Mouse (Mus musculus): ENCODE results near the gene Fbxo3. TPM values are rescaled to one million over a fixed set of nuclear protein-coding genes. Genes with fewer than 3 reads are reported as not detected.
"Not testable (repeated sequence)": the region's sequence is repeated elsewhere in the genome, so short reads cannot be mapped to it uniquely, and the experiment has no call there.

The Fbxo3 gene
- 54.0 and 56.6 TPM in 2 replicates for polyA plus RNA-seq (2014; fragmentation: Nextera tagmentation; extraction: Ambion mirVana)

DNA sequence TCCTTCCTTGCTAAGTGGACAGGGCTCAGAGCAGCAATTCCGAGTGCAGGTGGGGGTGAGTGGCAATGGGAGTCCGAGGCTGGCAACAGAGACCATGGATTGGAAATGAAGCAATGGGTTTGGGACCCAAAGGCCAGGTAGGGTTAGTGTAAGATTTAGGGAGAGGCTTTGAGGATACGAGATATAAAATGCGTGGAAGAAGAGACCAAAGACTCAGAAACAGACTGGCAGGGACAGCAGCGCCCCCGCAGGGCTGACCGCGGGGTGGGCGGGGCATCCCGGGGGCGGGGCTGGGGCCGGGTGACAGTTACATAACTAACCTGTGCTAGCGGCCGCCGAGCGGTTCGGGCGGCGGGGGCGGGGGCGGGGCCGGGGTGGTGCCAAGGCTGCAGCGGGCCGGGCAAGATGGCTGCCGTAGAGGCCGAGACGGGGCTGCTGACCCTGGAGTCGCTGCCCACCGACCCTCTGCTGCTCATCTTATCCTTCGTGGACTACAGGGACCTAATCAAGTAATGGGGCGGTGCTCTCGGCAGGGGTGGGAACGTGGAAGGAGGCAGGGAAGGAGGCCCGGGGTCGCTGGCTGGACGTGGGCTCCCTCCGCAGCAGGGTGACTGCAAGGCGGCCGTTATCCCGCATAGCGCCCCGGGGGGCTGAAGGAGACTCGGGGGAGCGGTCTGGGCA is at the start of gene Fbxo3:
Gene Fbxo3 (plus strand): TSS at position 264 of the 681 bp plus-strand sequence.
- under 1% methylated on average over 30 of the region's 44 CpGs for WGBS
- no peaks in the 10 kb centered on the region for H3K9me3 ChIP-seq (ENCODE audit: low read depth, low read length)
- DNase-seq, result peak; percentile 85
- H3K4me3 ChIP-seq (ENCODE audit: low read depth, low read length), result peak within 1 kb of the TSS; percentile 95
- peak within 1 kb of the TSS; percentile 68 for H3K27ac ChIP-seq (ENCODE audit: low read depth)
- no peaks in the 10 kb centered on the region for H3K27me3 ChIP-seq (ENCODE audit: insufficient read depth, low read length)
- H3K4me1 ChIP-seq (ENCODE audit: insufficient read depth), result 0 out of 2 replicates have a peak, but pooled peaks cover 2% of the 10 kb centered on the region
- peak; percentile 97 for ATAC-seq (ENCODE audit: insufficient read depth)
- peak within 1 kb of the TSS; percentile 89 for H3K9ac ChIP-seq
- H3K36me3 ChIP-seq (ENCODE audit: insufficient read depth), result no peaks in the 10 kb centered on the region
- TF ChIP-seq CTCF (IDR thresholded peaks at IDR 0.05; ENCODE audit: low read depth), result peak; percentile 41
- peak within 1 kb of the TSS; percentile 77 for H3K4me2 ChIP-seq

DNA sequence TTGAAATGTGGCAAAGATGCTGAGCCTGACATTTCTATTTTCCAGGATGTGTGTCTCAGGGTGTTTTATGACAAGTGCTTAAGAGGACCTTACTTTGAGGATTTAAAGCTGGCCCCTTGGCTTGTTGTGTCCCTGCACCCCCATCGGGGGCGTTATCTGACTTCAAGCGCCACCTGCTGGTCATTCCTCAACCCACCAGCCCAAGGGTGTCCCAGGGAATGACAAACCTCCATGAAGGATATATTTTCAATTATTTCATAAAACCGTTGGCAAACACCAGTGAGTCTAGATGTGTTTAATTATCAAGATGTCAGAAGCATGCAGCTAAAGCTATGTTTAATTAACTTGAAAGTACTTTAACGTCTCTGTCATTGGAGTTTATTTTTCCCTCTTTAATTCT is 45.3 kb upstream of the Fbxo3 start:
- no peak overlapping the region for H3K9ac ChIP-seq
- WGBS, result 4% methylated on average over 5 of the region's 5 CpGs
- H3K27ac ChIP-seq (ENCODE audit: low read depth), result no peak overlapping the region
- H3K4me1 ChIP-seq (ENCODE audit: insufficient read depth), result no peaks in the 10 kb centered on the region
- TF ChIP-seq CTCF (IDR thresholded peaks at IDR 0.05; ENCODE audit: low read depth), result peak; percentile 91
- peaks cover 4% of the 10 kb centered on the region; the same call in 1 of the 2 replicates for H3K36me3 ChIP-seq (ENCODE audit: insufficient read depth)
- peak; percentile 80 for ATAC-seq (ENCODE audit: insufficient read depth)
- no peaks in the 10 kb centered on the region for H3K27me3 ChIP-seq (ENCODE audit: insufficient read depth, low read length)
- no peak overlapping the region for H3K4me3 ChIP-seq (ENCODE audit: low read depth, low read length)
- no peak overlapping the region for H3K4me2 ChIP-seq
- no peaks in the 10 kb centered on the region for H3K9me3 ChIP-seq (ENCODE audit: low read depth, low read length)
- DNase-seq, result peak; percentile 90

DNA sequence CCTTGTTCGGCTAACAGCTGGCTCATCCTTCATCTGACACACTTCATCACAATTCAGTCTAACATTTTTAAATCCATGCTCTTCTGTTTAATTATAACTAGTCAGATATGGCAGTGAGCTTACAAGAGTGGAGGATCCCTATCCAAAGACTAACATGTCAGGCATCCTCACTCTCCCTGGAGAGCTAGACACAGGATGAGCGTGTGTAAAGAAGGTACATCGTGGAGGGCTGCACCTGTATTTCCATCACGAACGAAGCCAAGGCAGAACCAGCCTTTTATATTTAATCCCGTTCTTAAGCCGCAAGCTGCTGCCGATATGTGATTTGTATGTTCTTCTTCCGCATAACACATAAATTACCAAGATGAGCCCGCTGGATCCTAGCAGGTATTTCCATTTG is 44.4 kb upstream of the Fbxo3 start:
- Histone ChIP-seq H3K9me3 (ENCODE audit: low read depth, low read length) (no peaks in the 10 kb centered on the region), H3K36me3 (ENCODE audit: insufficient read depth) (peaks cover 4% of the 10 kb centered on the region; the same call in 1 of the 2 replicates), H3K4me1 (ENCODE audit: insufficient read depth) (no peaks in the 10 kb centered on the region), H3K4me2 (no peak overlapping the region), H3K4me3 (ENCODE audit: low read depth, low read length) (no peak overlapping the region), H3K9ac (no peak overlapping the region), H3K27me3 (ENCODE audit: insufficient read depth, low read length) (no peaks in the 10 kb centered on the region), H3K27ac (ENCODE audit: low read depth) (no peak overlapping the region)
- TF ChIP-seq CTCF (IDR thresholded peaks at IDR 0.05; ENCODE audit: low read depth), result no peak
- DNase-seq (no peak), ATAC-seq (ENCODE audit: insufficient read depth) (no peak)
- WGBS, result 86% methylated on average over 10 of the region's 10 CpGs

DNA sequence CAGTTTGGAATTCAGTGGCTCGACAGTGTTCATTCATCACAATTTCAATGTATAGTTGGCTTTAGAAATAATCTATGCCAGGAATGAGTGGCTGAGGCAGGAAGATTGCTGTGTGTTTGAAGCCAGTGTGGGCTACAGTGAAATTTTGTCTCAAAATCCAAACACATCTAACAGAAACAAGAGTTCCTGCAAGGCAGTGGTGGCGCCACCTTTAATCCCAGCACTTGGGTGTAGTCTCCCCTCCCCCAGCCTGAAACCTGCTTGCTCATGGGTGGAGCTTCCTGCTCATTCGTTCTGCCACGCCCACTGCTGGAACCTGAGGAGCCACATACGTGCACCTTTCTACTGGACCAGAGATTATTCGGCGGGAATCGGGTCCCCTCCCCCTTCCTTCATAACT is 39.9 kb upstream of the Fbxo3 start:
- WGBS, result 55% methylated on average over 5 of the region's 8 CpGs
- not testable (repeated sequence) for ATAC-seq (ENCODE audit: insufficient read depth)

DNA sequence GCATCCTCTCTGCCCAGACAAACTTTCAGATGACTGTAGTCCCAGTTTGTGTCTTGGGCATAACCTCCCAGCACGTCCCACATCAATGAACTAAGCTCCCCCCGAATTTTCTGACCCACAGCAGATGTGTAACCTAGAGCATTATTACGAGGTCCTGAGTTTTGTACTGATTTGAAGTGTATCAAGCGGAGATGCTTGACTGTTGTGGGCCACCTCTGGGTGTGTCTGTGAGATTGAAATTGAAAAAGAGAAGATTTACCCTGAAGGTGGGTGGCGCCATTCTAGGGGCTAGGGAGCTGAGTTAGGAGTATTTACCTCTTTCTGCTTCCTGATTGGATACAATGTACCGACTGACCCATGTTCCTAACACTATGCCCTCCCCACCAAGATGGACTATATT is 37.8 kb upstream of the Fbxo3 start:
- 87% methylated on average over 6 of the region's 6 CpGs for WGBS
- Histone ChIP-seq H3K4me3 (ENCODE audit: low read depth, low read length) (no peak overlapping the region), H3K27ac (ENCODE audit: low read depth) (no peak overlapping the region), H3K4me1 (ENCODE audit: insufficient read depth) (no peaks in the 10 kb centered on the region), H3K36me3 (ENCODE audit: insufficient read depth) (no peaks in the 10 kb centered on the region), H3K4me2 (no peak overlapping the region), H3K9ac (no peak overlapping the region), H3K27me3 (ENCODE audit: insufficient read depth, low read length) (peaks cover 6% of the 10 kb centered on the region; the same call in 1 of the 2 replicates), H3K9me3 (ENCODE audit: low read depth, low read length) (no peaks in the 10 kb centered on the region)
- no peak for TF ChIP-seq CTCF (IDR thresholded peaks at IDR 0.05; ENCODE audit: low read depth)
- ATAC-seq (ENCODE audit: insufficient read depth) (no peak), DNase-seq (no peak)

More for the DNA sequence above, 39.9 kb upstream of the Fbxo3 start:
- H3K27me3 ChIP-seq (ENCODE audit: insufficient read depth, low read length); H3K36me3 ChIP-seq (ENCODE audit: insufficient read depth); DNase-seq; H3K4me1 ChIP-seq (ENCODE audit: insufficient read depth); H3K27ac ChIP-seq (ENCODE audit: low read depth); H3K4me3 ChIP-seq (ENCODE audit: low read depth, low read length); H3K4me2 ChIP-seq; H3K9me3 ChIP-seq (ENCODE audit: low read depth, low read length); H3K9ac ChIP-seq: not testable (repeated sequence)

DNA sequence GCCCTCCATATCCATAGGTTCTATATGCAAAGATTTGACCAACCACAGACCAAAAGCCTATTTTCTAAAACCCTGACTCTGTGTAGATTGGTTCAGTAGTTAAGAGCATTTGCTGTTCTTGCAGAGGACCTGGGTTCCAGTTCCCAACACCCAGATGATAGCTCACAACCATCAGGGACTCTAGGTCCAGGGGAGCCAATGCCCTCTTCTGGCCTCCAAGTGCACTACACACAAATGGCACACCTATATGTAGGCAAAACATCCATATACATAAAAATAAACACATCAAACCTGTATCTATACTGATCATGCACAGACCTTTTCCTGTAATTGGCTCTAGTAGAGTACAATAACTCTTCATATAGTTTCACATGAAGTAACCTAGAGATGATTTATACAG is 36.2 kb upstream of the Fbxo3 start:
- Histone ChIP-seq H3K27me3 (ENCODE audit: insufficient read depth, low read length) (peaks cover 6% of the 10 kb centered on the region; the same call in 1 of the 2 replicates), H3K27ac (ENCODE audit: low read depth) (no peak overlapping the region), H3K4me1 (ENCODE audit: insufficient read depth) (no peaks in the 10 kb centered on the region), H3K9me3 (ENCODE audit: low read depth, low read length) (no peaks in the 10 kb centered on the region), H3K4me3 (ENCODE audit: low read depth, low read length) (no peak overlapping the region), H3K9ac (no peak overlapping the region), H3K36me3 (ENCODE audit: insufficient read depth) (no peaks in the 10 kb centered on the region), H3K4me2 (no peak overlapping the region)
- DNase-seq (no peak), ATAC-seq (ENCODE audit: insufficient read depth) (no peak)
- TF ChIP-seq CTCF (IDR thresholded peaks at IDR 0.05; ENCODE audit: low read depth), result peak; percentile 17; the same call in 1 of the 2 replicates

DNA sequence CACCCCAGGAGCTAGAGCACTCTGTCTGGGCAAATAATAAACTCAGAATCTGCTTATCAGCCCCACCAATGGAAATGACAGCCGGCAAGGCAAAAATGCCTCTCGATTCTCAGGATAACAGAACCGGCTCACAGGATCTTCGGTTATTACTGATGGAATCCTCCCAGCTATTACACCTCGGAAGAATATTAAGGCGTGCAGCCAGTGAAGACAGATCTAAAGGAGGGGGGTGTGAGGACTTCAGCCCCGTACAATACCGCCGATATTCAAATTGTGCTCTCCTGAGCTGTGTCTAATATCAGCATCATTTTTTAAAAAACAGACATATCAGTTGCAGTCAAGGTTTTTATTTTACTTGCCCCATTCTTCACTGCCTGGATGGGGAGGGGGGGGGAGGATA is 35.4 kb upstream of the Fbxo3 start:
- WGBS, result 62% methylated on average over 9 of the region's 9 CpGs
- H3K27me3 ChIP-seq (ENCODE audit: insufficient read depth, low read length), result peaks cover 6% of the 10 kb centered on the region; the same call in 1 of the 2 replicates
- no peak overlapping the region for H3K4me3 ChIP-seq (ENCODE audit: low read depth, low read length)
- no peaks in the 10 kb centered on the region for H3K4me1 ChIP-seq (ENCODE audit: insufficient read depth)
- no peak for TF ChIP-seq CTCF (IDR thresholded peaks at IDR 0.05; ENCODE audit: low read depth)
- H3K36me3 ChIP-seq (ENCODE audit: insufficient read depth), result no peaks in the 10 kb centered on the region
- DNase-seq (no peak), ATAC-seq (ENCODE audit: insufficient read depth) (no peak)
- no peaks in the 10 kb centered on the region for H3K9me3 ChIP-seq (ENCODE audit: low read depth, low read length)
- no peak overlapping the region for H3K4me2 ChIP-seq
- H3K9ac ChIP-seq, result no peak overlapping the region
- no peak overlapping the region for H3K27ac ChIP-seq (ENCODE audit: low read depth)
